Mouse (Mus musculus): ENCODE data around the gene Mrvi1. TPM values are rescaled to one million over a fixed set of nuclear protein-coding genes. Genes with fewer than 3 reads are reported as not detected.
A peak's percentile ranks its signal among the peaks of the same experiment; 100 is the strongest.

Gene Mrvi1
- total and polyA plus RNA-seq, 3 experiments, result 14.8 to 18.7 (median 16.5) TPM

- Histone ChIP-seq H3K79me2 (replicated peaks; ENCODE audit: control insufficient read depth, insufficient read depth, low read length) (no peaks in the 10 kb centered on the region), H3K9ac (ENCODE audit: low read depth, low read length) (no peak overlapping the region), H3K36me3 (ENCODE audit: control insufficient read depth, insufficient read depth, low read length) (no peaks in the 10 kb centered on the region), H3K27ac (no peak overlapping the region), H3K4me1 (ENCODE audit: control insufficient read depth, insufficient read depth, low read length) (no peaks in the 10 kb centered on the region), H3K4me3 (no peak overlapping the region), H3K27me3 (ENCODE audit: control insufficient read depth, insufficient read depth, low read length) (no peaks in the 10 kb centered on the region)
- intact Hi-C loops (cut with DNase I), result no loop called here
- no peak for DNase-seq
- no peak for TF ChIP-seq EP300 (IDR thresholded peaks at IDR 0.05; ENCODE audit: insufficient read depth, low read depth, low read length)
- no peak for TF ChIP-seq POLR2A (IDR thresholded peaks at IDR 0.05; ENCODE audit: insufficient read depth, low read depth, low read length)
- TF ChIP-seq CTCF (IDR thresholded peaks at IDR 0.05), result no peak
- 85% methylated on average over 4 of the region's 4 CpGs for WGBS
Observed at GRCm38 (mm10) chr7:110878028-110878427, 104.2 kb downstream of the Mrvi1 start.

- no peak overlapping the region for H3K4me3 ChIP-seq
- no peaks in the 10 kb centered on the region for H3K27me3 ChIP-seq (ENCODE audit: control insufficient read depth, insufficient read depth, low read length)
- H3K79me2 ChIP-seq (replicated peaks; ENCODE audit: control insufficient read depth, insufficient read depth, low read length), result no peaks in the 10 kb centered on the region
- 47% methylated on average over 4 of the region's 4 CpGs for WGBS
- DNase-seq, result peak in 1 of 2 experiments; percentile 38
- no peak overlapping the region for H3K27ac ChIP-seq
- no peaks in the 10 kb centered on the region for H3K36me3 ChIP-seq (ENCODE audit: control insufficient read depth, insufficient read depth, low read length)
- H3K4me1 ChIP-seq (ENCODE audit: control insufficient read depth, insufficient read depth, low read length), result no peaks in the 10 kb centered on the region
- intact Hi-C loops (cut with DNase I), result no loop called here
- H3K9ac ChIP-seq (ENCODE audit: low read depth, low read length), result no peak overlapping the region
- TF ChIP-seq EP300 (IDR thresholded peaks at IDR 0.05; ENCODE audit: insufficient read depth, low read depth, low read length), result no peak
- TF ChIP-seq CTCF (IDR thresholded peaks at IDR 0.05), result no peak
- TF ChIP-seq POLR2A (IDR thresholded peaks at IDR 0.05; ENCODE audit: insufficient read depth, low read depth, low read length), result no peak
Observed at GRCm38 (mm10) chr7:110876965-110877364, 105.3 kb downstream of the Mrvi1 start.

- H3K4me3 ChIP-seq, result no peak overlapping the region
- H3K9ac ChIP-seq (ENCODE audit: low read depth, low read length), result no peak overlapping the region
- intact Hi-C loops (cut with DNase I), result no loop called here
- no peak for DNase-seq
- H3K4me1 ChIP-seq (ENCODE audit: control insufficient read depth, insufficient read depth, low read length), result peaks cover 3% of the 10 kb centered on the region; the same call in 1 of the 2 replicates
- H3K36me3 ChIP-seq (ENCODE audit: control insufficient read depth, insufficient read depth, low read length), result no peaks in the 10 kb centered on the region
- TF ChIP-seq EP300 (IDR thresholded peaks at IDR 0.05; ENCODE audit: insufficient read depth, low read depth, low read length) (no peak), CTCF (IDR thresholded peaks at IDR 0.05) (no peak), POLR2A (IDR thresholded peaks at IDR 0.05; ENCODE audit: insufficient read depth, low read depth, low read length) (no peak)
- no peak overlapping the region for H3K27ac ChIP-seq
- H3K79me2 ChIP-seq (replicated peaks; ENCODE audit: control insufficient read depth, insufficient read depth, low read length), result no peaks in the 10 kb centered on the region
- 89% methylated on average over 5 of the region's 5 CpGs for WGBS
- H3K27me3 ChIP-seq (ENCODE audit: control insufficient read depth, insufficient read depth, low read length), result no peaks in the 10 kb centered on the region
Observed at GRCm38 (mm10) chr7:110868807-110869206, 113.5 kb downstream of the Mrvi1 start.

- Histone ChIP-seq H3K4me1 (ENCODE audit: control insufficient read depth, insufficient read depth, low read length) (peaks cover 3% of the 10 kb centered on the region; the same call in 1 of the 2 replicates), H3K27me3 (ENCODE audit: control insufficient read depth, insufficient read depth, low read length) (no peaks in the 10 kb centered on the region), H3K79me2 (replicated peaks; ENCODE audit: control insufficient read depth, insufficient read depth, low read length) (no peaks in the 10 kb centered on the region), H3K4me3 (no peak overlapping the region), H3K27ac (no peak overlapping the region), H3K9ac (ENCODE audit: low read depth, low read length) (no peak overlapping the region), H3K36me3 (ENCODE audit: control insufficient read depth, insufficient read depth, low read length) (no peaks in the 10 kb centered on the region)
- TF ChIP-seq POLR2A (IDR thresholded peaks at IDR 0.05; ENCODE audit: insufficient read depth, low read depth, low read length) (no peak), CTCF (IDR thresholded peaks at IDR 0.05) (no peak), EP300 (IDR thresholded peaks at IDR 0.05; ENCODE audit: insufficient read depth, low read depth, low read length) (no peak)
- 93% methylated on average over 6 of the region's 6 CpGs for WGBS
- intact Hi-C loops (cut with DNase I), result no loop called here
- DNase-seq, result no peak
Observed at GRCm38 (mm10) chr7:110867116-110867515, 115.1 kb downstream of the Mrvi1 start.

- intact Hi-C loops (cut with DNase I), result no loop called here
- Histone ChIP-seq H3K4me1 (ENCODE audit: control insufficient read depth, insufficient read depth, low read length) (peaks cover 3% of the 10 kb centered on the region; the same call in 1 of the 2 replicates), H3K4me3 (no peak overlapping the region), H3K27ac (no peak overlapping the region), H3K79me2 (replicated peaks; ENCODE audit: control insufficient read depth, insufficient read depth, low read length) (no peaks in the 10 kb centered on the region), H3K9ac (ENCODE audit: low read depth, low read length) (no peak overlapping the region), H3K36me3 (ENCODE audit: control insufficient read depth, insufficient read depth, low read length) (no peaks in the 10 kb centered on the region), H3K27me3 (ENCODE audit: control insufficient read depth, insufficient read depth, low read length) (no peaks in the 10 kb centered on the region)
- 85% methylated on average over 3 of the region's 3 CpGs for WGBS
- DNase-seq, result no peak
- TF ChIP-seq EP300 (IDR thresholded peaks at IDR 0.05; ENCODE audit: insufficient read depth, low read depth, low read length), result no peak
- no peak for TF ChIP-seq POLR2A (IDR thresholded peaks at IDR 0.05; ENCODE audit: insufficient read depth, low read depth, low read length)
- TF ChIP-seq CTCF (IDR thresholded peaks at IDR 0.05), result no peak
Observed at GRCm38 (mm10) chr7:110866021-110866420, 116.2 kb downstream of the Mrvi1 start.

GRCm38 (mm10) chr7:110865570-110865969 lies 116.7 kb downstream of the Mrvi1 start:
- intact Hi-C loops (cut with DNase I), result no loop called here
- H3K27ac ChIP-seq, result no peak overlapping the region
- TF ChIP-seq EP300 (IDR thresholded peaks at IDR 0.05; ENCODE audit: insufficient read depth, low read depth, low read length) (no peak), POLR2A (IDR thresholded peaks at IDR 0.05; ENCODE audit: insufficient read depth, low read depth, low read length) (no peak), CTCF (IDR thresholded peaks at IDR 0.05) (no peak)
- H3K4me1 ChIP-seq (ENCODE audit: control insufficient read depth, insufficient read depth, low read length), result peaks cover 3% of the 10 kb centered on the region; the same call in 1 of the 2 replicates
- H3K36me3 ChIP-seq (ENCODE audit: control insufficient read depth, insufficient read depth, low read length), result no peaks in the 10 kb centered on the region
- H3K9ac ChIP-seq (ENCODE audit: low read depth, low read length), result no peak overlapping the region
- H3K27me3 ChIP-seq (ENCODE audit: control insufficient read depth, insufficient read depth, low read length), result no peaks in the 10 kb centered on the region
- H3K79me2 ChIP-seq (replicated peaks; ENCODE audit: control insufficient read depth, insufficient read depth, low read length), result no peaks in the 10 kb centered on the region
- H3K4me3 ChIP-seq, result no peak overlapping the region
- WGBS, result 73% methylated on average over 6 of the region's 6 CpGs
- no peak for DNase-seq
